Mouse (Mus musculus) adrenal gland (tissue): ENCODE measurements around the gene Gm10300.

Experiments used
- intact Hi-C: fragments of 180-260 bp; cut with DNase I; formaldehyde crosslinking; loops from one replicate; pipeline ENCODE4 v1.15.1; 2025
- long read RNA-seq, 2 experiments: library from polyadenylated mRNA; unstranded; transcript quantifications; one replicate each; pipeline ENCODE4 v2.0.0; 2020; ENCODE audit warnings: borderline replicate concordance in 1 of 2; ENCODE audit not compliant: insufficient replicate concordance in 1 of 2

The Gm10300 gene
- long read RNA-seq, experiment 1 = 0 reads
- long read RNA-seq, experiment 2 = 0 reads

DNA sequence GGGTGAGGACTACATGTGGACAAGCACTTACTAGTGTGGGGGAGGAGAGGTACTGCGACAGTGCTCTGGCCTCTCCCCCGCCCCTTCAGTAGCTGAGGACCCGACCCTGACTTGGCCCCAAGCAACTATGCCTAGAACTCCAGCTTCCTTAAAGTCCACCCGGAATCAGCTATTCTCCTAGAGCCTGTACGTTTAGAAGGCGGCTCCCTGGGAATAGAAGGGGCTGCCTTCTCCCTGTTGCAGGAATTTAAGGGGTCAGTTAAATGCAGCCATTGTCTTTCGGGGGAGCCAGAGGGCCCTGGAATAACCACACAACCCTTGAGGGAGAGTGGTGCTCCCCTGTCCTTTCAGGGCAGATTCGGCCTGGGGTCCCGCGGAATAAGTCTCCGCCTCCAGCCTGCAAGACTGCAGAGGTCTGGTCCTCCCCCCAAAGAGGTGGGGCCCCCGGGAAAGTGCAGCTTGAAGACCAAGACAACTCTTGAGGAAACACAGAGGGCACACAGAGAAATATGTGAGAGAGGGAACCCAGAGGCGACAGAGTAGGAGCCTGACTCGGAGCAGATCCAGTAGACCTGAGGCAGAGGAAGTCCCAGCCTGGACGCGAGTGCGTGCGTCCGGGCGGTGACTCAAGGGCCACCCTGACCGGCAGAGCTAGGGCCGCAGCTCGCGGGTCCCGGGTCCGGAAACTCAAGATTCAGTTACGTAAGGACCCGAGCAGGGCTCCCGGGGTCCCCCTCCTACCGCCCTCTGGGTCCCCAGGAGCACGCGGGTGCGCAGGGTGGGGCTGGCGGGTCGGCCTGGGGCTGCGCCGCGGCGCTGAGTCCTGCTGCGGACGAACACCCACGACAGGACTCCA is at the start of gene Gm10300:
Gm10300 (plus strand) TSS at position 621 of the 856 bp plus-strand sequence.
- intact Hi-C loops = no loop called here

DNA sequence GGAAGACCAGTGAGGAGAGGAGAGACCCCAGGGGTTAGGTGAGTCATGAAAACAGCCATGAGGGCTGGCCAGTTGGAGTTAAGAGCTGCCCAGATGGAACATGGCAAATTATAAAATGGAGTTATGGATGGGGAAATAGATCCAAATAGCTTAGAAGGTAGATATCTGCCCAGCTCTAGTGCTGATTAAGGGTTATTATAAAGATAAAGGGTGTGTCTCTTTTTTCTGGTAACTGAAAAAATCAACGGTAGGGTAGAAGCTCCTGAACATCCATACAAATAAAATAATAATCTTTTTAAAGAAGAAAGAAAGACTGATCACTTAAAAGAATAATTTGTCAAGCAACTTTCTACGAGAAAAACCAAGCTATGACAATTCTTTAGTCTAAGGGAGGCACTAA is 49.2 kb upstream of the Gm10300 start:
- intact Hi-C loops = no loop called here

DNA sequence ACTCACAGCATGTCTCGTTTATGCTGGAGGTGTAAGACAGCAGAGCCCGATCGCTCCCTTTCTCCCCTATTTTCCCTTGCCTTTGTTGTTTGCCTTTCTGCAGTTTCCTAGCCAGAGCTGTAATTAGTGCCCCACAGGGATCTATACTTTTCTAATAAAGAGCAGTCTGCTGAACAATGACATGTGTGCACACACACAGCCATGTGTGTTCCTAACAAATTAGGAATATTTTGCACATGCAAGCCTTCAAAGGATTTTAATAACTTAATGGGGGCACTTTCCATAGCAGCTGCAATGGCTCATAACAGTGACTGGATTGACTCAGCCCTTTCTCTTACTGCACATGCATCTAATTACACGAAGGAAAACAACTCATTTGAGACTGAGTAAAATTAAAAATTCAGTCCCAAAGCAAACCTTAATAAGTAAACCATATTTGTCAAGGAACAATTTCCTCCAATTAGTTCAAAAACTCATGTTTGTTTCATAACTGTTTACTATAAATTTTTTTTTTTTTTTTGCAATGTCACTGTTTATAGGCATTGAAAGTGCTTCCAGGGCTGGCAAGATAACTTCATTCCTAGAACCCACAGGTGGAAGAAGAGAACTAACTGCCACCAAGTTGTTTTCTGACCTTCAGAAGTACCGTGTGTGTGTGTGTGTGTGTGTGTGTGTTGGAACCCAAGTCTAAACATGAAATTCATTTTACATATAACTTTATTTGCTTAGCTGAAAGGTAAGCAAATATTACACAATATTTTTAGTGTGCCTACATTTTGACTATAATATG is 48.6 kb upstream of the Gm10300 start:
- intact Hi-C loops = no loop called here

DNA sequence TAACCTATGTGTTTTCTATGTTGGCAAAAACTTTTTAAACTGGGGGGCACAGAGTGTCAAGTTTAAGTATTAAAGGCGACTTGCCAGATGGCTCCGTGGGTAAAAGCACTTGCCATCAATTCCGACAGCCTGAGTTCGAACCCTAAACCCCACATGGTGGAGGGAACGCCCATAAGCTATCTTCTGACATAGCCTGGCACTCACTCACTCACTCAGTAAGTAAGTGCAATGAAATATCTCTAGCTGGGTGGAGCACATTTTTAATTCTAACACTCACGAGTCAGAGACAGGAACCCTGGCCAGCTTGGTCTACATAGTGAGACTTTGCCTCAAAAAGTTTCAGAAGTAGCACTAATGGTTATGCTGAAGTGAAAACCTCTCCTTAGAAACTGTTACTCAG is 47.3 kb upstream of the Gm10300 start:
- intact Hi-C loops = no loop called here

DNA sequence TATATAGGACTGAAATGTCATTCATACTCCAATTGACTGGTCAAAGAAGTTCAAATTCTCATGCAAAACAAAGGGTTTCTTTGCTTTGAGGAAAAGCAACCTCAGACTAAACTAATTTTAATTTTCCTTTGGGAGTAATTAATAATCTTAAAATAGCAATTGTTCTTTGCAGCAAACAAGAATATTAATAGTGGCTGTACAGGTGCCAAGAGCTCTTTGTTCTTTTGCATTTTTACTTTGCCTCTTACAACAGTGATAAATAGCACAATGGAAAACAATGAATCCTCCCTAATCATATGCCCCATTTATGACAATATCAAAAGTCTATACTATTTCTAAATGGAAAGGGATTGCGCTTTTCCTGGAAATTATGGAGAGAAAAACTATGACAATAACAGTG is 46.7 kb upstream of the Gm10300 start:
- intact Hi-C loops = no loop called here

DNA sequence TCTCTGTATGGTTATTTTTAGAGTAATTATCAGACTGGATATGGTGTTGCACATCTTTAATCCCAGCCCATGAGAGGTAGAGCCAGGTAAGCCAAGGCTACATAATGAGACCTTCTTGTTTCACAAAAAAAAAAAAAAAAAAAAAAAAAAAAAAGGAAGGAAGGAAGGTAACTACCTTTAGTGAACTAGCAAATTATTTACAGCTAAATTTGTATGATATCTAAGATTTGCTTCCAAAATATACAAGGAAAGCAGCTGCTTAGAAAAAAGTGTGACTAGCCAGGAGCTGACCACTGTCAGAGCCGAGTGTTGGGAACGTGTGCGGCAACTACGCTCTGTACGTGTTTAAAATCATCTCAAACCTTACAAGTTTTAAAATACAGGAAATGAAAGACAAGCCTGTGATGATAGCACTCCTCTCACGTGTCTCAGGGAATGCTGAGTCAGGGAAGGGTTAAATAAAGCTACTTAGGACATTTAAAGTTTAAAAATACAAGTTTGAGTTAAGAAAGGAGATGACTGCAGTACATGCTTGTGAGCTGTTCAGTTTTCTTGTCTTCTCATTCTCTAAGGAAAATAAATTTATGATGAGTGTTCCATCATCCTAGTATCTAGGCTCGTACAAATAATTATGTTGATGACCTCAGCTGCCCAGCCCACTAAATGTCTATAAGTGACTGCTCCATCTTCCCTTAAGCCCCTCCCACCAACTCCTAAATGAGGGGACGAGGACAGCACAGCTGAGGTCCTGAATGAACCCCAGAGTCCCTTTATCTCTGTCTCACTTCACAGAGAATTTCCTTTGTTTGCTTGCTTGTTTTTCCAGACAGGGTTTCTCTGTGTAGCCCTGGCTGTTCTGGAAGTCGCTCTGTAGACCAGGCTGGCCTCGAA is 44.4 kb upstream of the Gm10300 start:
- intact Hi-C loops = loop anchor here (5.0 kb wide), 1 partner anchor 47 kb away; the partner anchor contains the start of gene Epb41

DNA sequence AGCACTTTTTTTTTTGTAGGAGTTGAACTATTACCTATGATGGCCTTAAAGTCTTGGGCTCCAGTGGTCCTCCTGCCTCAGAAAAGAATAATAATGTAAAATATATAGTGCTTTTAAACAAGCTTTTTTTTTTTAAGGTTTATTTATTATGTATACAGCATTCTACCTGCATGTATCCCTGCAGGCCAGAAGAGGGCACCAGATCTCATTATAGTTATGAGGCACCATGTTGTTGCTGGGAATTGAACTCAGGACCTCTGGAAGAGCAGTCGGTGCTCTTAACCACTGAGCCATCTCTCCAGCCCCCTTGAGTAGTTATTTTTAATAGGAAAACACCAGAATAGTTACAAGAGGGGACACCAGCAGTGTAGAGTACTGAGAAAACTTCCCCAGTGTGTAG is 41.3 kb upstream of the Gm10300 start:
- intact Hi-C loops = loop anchor here (5.0 kb wide), 1 partner anchor 44 kb away; the partner anchor contains the start of gene Epb41

DNA sequence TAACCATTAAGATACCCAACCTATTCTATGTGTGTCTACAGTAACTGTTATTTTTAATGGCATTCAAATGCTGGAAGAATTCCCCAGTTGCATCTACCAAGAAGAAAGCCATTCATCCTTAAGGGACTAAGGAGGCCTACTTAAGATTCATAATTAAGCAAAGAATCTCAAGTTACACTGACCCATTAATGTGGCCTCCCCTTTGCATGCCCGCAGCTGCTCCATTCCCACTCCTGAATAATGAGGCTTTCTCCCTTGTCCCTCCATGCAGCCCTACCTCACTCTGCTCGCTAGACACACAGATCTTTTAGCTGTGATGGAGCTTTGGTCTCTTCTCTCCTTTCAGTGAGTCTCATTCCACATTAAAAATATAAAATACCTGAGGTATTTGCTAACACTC is 40.3 kb upstream of the Gm10300 start:
- intact Hi-C loops = loop anchor here (5.0 kb wide), 1 partner anchor 43 kb away; the partner anchor contains the start of gene Epb41

DNA sequence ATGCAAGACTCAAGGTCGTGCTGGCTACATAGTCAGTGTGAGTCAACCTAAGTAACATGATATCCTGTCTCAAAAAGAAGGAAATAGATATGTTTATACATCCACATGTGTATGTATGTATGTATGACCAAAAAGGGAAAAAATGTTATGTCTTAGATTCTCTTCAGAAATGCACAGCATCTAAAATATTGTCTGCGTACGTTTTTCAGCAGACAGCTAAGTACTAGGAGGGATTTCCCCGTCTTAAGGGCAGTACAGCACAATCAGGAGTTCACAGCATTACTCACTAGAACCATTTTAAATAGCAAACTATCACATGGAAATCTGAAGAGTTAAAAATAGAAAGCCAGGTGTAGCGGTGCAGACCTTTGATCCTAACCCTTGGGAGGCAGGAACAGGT is 37.4 kb upstream of the Gm10300 start:
- intact Hi-C loops = no loop called here

DNA sequence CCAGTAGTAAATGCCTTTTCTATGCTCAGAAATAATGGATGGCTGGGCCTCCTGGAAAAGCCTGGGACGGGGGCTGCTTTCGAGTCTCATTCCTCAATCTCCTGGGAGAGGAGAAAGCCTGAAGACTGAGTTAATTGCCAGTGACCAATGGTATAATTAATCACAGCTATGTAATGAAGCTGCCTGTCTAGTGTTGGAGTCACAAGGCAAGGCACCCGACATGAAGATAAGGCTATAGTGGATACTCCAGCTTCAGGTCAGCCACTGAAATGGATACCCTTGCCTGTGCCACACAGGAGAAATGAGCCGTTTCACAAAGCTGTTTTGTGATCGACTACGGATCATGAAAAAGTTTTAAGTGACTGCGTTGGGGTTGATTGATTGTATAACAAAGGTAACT is 36.5 kb upstream of the Gm10300 start:
- intact Hi-C loops = no loop called here

DNA sequence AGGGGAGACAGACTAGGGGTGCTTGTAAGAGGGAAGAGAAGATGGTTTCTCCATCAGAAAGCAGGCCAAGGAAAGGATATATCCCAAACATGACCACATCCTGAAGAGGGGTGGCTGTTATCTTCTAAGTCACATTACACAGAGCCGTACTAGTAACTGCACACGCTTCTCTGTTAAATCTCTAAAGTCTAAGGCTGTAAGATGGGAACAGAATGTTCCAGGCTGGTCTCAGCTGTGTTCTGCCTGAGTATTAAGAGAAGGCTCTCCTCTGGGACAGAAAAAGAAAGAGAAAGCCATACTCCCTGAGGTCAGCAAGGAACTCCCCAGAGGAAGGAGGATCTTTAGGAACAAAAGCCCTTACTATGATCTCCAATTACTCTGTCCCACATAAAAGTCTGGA is 35.7 kb upstream of the Gm10300 start:
- intact Hi-C loops = no loop called here

DNA sequence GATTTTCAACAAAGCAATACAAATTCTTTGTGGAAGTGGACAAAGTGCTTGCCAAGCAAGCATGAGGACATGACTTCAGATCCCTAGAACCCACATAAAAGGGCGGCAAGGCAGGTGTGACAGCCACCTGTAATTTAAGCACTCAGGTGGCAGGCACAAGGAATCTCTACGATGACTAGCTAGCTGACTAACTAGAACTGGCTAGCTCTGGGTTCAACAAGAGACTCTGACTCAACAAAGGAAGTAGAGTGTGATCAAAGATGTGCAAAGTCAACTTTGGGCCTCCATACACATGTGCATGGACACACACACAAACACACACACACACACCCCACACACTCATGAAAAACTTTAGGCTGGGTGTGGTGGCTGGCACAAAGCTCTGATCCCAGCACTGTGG is 35.0 kb upstream of the Gm10300 start:
- intact Hi-C loops = no loop called here

DNA sequence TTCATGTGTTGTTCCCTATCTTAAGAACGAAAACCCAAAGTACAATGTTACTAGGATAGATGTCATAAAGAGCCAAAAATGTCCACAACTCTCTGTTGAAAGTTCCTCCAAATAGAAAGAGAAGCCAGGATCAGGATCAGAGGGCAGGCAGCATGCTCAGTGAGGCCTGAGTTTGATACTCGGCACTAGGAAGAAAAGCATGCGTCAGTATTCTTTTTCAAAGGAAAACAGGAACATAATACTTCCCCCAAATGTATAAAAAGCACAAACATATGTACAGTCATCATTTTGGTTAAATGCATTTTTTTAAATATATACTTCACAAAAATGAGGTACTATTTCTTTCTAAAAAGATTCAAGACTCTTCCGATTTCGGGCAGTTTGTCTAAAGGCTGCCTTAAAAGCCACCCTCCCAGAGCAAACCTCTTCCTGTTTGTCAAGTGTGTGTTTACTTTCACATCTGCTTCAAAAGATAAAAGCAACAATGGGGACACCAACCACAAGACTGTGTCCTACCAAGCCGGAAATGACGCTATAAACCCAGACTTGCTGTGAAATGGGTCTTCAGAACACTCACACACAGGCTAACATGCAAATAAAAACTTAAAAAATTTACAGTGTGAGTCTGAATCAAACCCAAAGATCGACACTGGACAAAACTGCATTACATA is 34.4 kb upstream of the Gm10300 start:
- intact Hi-C loops = no loop called here

DNA sequence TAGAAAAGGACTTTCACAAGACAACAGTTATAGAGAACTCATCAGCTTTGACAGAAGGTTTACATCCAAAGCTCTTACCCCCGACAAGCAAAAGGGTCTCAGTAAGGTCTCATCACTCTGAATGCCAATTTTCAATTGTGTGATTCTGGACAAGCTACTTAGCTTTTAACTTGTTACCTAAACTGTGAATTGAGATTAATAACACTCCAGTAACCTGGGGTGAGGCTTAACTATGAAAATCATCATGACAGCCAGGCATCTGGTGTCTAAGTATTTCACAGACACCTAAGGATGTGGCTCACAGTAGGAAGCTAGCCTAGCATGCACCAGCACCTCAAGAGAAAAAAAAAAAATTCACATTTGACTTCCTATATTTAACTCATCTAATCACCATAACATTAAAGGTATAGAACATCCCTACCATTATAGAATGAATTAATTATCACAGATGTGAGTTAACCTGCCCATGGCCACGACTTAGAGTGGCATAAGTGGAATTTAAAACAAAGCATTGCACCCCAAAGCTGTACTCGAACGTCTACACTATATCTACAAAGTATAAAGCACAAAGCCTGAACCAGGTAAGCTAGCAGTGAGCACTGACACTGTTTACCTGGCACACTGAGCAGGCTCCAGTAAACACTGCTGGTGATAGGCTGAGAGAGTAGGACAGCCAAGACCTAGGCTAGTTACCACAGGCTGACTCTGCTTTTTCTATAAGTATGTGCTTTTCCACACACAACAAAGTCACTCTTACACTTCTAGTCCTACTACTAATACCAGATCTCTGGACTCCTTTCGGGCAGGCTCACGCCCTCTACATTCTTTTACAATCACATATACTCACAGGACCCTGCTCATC is 32.8 kb upstream of the Gm10300 start:
- intact Hi-C loops = no loop called here

DNA sequence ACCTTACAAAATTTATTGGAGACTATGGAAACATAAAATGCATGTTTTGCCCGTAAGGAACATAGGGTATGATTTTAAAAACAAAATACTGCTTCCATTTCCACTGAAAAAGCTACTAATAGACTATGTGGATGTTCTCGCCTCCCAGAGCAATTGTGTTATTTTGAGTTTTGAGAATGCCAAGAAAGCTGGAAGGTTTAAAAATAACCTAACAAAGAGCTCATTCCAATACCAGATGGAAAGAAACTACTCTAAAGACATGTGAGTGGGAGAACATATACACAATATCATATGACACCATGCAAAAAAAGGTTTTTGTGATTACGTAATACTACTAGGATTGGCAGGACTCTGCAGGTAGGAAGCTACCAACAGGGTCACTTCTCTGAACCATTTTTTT is 30.8 kb upstream of the Gm10300 start:
- intact Hi-C loops = no loop called here

DNA sequence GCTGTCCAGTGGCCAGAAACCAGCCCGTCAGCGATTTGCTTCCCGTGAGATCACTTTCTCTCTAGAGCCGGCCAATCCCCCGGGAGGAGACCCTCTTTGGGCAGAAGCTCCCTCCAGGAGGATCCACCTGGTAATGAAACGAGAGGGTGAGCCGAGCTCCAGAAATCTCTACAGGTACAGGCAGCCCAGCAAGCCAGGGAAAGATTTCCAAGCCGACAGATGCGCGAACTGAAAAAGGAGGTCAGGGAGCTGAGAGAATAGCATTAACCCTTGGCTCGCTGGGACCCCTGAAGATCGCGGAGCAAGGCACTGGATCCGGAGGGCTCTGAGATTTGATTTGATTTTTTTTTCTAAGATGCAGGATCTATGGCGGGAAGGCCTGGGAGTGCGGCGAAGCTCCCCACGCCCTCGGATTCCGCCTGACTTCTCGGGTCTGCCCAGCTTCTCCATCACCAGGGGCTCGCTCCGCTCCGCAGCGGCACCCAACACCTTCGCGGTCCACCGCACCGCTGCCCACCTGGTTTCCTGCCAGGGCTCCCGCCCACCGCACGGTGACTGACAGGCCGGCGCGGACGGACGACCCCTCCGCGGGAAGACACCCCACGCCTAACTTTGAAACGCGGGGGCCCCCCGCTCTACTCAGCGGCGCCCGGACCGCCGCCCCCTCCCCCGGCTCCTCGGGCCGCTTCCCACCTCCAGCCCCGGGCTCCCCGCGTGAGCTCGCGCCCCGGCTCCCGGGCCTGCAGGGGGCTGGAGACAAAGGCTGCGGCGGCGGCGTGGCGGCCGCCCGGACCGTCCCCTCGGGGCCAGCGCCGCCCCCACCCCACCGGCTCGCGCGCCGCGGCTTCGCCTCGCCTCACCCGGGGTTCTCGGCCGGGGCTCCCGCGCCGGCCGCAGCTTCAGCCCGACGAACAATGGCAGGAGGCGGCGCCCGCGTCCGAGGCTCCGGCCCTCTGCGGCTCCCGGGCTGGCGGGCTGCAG is 26.2 kb upstream of the Gm10300 start:
- intact Hi-C loops = no loop called here

DNA sequence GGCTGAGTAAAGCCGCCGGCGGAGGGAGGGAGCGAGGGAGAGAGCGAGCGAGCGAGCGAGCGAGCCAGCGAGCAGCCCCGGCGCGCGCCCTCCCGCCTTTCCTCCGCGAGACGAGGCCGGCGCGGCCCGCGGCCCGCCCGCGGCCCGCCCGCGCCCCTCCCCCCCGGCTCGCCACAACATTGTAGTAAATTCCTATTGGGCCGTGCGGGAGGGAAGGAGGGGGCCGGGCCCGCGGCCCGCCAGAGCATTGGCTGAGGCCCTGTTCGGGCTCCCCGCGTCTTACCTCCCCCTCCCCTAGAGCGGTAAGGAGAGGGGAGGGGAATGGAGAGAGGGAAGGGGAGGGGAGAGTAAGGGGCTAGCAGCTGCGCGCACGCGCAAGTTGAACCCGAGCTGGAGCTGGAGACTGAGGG is 25.5 kb upstream of the Gm10300 start:
- intact Hi-C loops = no loop called here

DNA sequence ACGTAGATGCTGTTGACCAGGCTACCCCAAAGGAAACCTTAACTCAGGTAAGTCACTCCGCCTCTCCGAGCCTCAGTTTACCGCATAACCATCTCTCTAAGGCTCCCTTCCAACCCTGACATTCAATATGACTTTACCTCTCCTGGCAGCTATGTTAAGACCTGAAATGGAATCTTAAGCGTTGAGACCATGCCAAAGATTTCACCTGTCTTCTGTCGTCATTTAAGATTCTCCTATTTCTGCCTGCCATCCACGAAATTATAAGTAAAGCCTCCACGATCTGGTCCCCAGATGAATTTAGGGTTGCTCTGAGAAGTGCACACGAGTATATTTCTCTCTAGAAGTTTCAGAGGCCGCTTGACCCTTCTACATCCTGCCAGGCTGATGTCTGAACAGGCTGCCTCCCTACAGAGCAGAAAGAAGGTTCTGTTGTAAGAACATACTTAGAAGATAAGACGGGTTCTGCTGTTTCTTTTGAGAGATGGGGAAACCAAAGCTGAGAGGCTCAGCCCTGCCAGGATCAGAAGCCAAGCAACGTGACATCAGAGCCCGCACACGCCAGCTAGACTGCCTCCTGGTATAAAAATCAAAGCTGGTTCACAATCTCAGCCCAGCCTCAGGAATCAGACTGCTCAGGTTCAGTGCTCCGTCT is 24.8 kb upstream of the Gm10300 start:
- intact Hi-C loops = no loop called here
